Mouse (Mus musculus) small intestine, adult 2 months (tissue): ENCODE results near the gene Ccdc28b.

ENCODE experiments used
- CTCF ChIP-seq: fragments of 200-500 bp; IDR thresholded peaks from 2 replicates; pipeline ENCODE4 v1.5.1; 2012; ENCODE audit warnings: low read depth, mild to moderate bottlenecking, control low read depth, inconsistent platforms, low read length, moderate library complexity, mixed read lengths; ENCODE audit not compliant: insufficient replicate concordance, insufficient read length; ENCODE audit errors: extremely low read depth
- POLR2A ChIP-seq: fragments of 200-500 bp; IDR thresholded peaks from 2 replicates; pipeline ENCODE4 v1.6.1; 2012; ENCODE audit warnings: low read depth, mild to moderate bottlenecking, control low read depth, inconsistent platforms, low read length, moderate library complexity

- no peak for TF ChIP-seq CTCF
- no peak for TF ChIP-seq POLR2A
These were observed 37.8 kb upstream of the Ccdc28b start for GRCm38 (mm10) chr4:129661584-129661983.
